Mouse (Mus musculus): ENCODE results near the gene AI837181. TPM values are rescaled to one million over a fixed set of nuclear protein-coding genes. Genes with fewer than 3 reads are reported as not detected.

AI837181 gene
- polyA plus RNA-seq, 1 experiment from 2014 or later, result 50.8 TPM

DNA sequence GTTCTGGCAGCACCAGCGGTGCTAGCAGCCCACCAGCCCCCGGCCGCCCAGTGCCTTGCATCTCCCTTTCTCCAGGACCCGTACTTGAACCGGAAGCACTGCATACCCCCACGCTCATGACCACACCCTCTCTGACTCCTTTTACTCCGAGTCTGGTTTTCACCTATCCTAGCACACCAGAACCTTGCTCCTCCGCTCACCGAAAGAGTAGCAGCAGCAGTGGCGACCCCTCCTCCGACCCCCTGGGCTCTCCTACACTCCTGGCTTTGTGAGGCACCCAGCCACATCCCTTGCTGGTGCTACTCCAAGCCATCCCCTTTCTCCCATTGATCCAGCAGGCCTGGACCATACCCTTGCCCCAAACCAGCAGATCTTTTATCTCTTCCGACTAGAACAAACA lies 30.1 kb downstream of the AI837181 start:
- Histone ChIP-seq H3K27me3 (peaks cover 38% of the 10 kb centered on the region), H3K4me3 (replicated peaks) (no peak overlapping the region), H3K4me1 (peaks cover 34% of the 10 kb centered on the region), H3K36me3 (replicated peaks) (peaks cover 11% of the 10 kb centered on the region; the same call in 1 of the 2 replicates), H3K9ac (no peak overlapping the region), H3K9me3 (no peaks in the 10 kb centered on the region), H3K4me2 (peak overlapping the region; percentile 100; the same call in 1 of the 2 replicates), H3K27ac (no peak overlapping the region)
- WGBS, result 86% methylated on average over 12 of the region's 12 CpGs
- no peak for ATAC-seq (ENCODE audit: low FRiP score)

DNA sequence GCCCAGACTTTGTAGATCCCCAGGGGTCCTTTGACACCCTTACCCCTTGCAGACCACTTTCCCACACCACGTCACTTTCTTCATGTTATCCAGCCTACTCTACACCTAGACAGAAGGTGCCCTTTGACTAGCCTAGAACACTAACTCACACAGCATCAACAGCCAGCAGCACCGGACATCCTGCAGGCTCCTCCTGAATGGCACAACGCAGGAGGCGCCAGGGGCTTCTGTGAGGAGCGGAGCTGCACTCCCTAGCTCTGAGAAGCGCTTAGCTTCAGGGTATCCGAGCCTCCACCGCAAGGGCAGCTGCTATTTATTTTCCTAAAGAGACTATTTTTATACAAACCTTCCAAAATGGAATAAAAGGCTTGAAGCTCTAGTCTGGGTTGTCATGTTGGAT lies 30.6 kb downstream of the AI837181 start:
- ATAC-seq (ENCODE audit: low FRiP score), result no peak
- H3K9ac ChIP-seq, result no peak overlapping the region; the same call in 1 of the 2 replicates
- H3K36me3 ChIP-seq (replicated peaks), result peaks cover 11% of the 10 kb centered on the region; the same call in 1 of the 2 replicates
- WGBS, result 66% methylated on average over 8 of the region's 8 CpGs
- peak overlapping the region; percentile 100 for H3K4me2 ChIP-seq
- peak overlapping the region; percentile 77 for H3K4me3 ChIP-seq (replicated peaks)
- peaks cover 32% of the 10 kb centered on the region for H3K27me3 ChIP-seq
- H3K9me3 ChIP-seq, result no peaks in the 10 kb centered on the region
- no peak overlapping the region for H3K27ac ChIP-seq
- H3K4me1 ChIP-seq, result peaks cover 34% of the 10 kb centered on the region

DNA sequence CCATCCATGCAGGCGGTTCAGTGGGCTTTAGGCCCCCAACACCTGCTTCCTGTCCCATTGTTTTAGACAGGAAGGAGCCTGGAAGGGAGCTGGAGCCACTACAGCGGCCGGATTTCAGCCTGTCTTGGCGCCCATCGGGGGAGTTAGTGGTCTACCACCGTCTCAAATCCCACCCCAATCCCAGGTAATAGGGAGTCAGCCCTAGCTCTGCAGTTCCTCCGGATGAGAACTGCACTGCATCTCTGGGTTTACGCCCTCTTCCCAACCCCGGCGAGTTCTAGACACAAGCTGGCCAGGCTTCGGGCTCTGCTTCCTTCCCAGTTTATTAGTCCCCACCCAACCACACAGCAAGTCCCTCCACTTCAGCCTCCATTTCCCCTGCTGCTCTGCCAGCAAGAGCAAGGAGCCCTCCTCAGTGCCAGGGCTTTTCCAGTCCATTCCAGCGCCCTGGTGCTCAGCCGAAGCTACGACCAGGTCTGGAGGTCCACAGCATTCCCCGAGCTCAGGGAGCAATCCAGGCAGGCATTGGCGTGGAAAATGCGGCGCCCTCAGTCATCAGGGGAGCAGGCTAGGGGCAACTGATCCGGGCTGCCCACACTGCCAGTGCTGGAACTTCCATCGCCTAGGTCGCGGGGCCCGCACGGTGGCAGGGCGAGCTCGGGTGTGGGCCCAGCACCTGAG lies 31.4 kb downstream of the AI837181 start:
- peaks cover 41% of the 10 kb centered on the region for H3K4me1 ChIP-seq
- peaks cover 11% of the 10 kb centered on the region; the same call in 1 of the 2 replicates for H3K36me3 ChIP-seq (replicated peaks)
- H3K27ac ChIP-seq, result peak overlapping the region; percentile 94
- peak overlapping the region; percentile 77 for H3K4me3 ChIP-seq (replicated peaks)
- H3K4me2 ChIP-seq, result peak overlapping the region; percentile 100
- H3K9me3 ChIP-seq, result no peaks in the 10 kb centered on the region
- H3K9ac ChIP-seq, result peak overlapping the region; percentile 86
- peaks cover 24% of the 10 kb centered on the region for H3K27me3 ChIP-seq
- 5% methylated on average over 26 of the region's 26 CpGs for WGBS
- peak; percentile 43; the same call in 1 of the 2 replicates for ATAC-seq (ENCODE audit: low FRiP score)

DNA sequence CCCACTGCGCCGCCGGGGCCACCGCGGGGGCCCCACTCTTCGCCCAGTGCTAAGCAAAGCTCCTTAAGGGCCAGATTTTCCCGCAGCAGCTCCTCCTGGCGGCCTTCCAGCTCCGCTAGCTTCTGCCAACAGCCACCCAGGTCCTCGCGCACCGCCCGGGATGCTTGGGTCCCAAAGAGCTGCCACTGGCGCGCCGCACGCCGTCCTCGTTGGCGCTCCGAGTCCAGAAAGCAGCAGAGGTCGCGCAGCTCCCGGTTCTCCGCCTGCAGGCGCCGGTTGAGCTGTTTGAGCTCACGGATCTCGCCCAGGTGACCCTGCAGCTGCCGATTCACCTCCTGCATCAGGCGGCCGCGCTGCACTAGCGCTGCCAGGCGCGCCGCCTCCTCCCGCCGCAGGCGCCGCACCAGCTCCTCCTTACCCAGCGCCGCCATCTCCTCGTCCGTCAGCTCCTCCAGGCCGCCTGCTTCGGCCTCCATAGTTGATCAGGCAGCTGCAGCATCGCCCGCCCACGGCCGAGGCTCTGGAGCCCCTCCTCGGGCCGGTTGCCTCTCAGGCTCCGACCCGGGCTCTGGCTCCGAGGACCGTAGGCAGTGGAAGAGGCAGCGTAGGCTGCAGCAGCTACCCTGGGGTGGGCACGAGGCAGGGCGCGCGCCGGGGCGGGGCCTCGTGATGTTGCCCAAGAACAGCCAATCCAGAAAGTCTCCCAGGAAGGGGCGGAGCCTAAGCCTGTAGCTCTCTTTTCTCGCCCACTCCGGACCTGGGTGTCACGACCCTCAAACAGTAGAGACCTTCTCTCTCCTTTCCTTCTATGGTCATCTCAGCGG lies 32.2 kb downstream of the AI837181 start:
- H3K4me2 ChIP-seq, result peak overlapping the region; percentile 100
- no peaks in the 10 kb centered on the region for H3K9me3 ChIP-seq
- peak overlapping the region; percentile 94 for H3K27ac ChIP-seq
- H3K36me3 ChIP-seq (replicated peaks), result peaks cover 14% of the 10 kb centered on the region
- H3K9ac ChIP-seq, result peak overlapping the region; percentile 86
- under 1% methylated on average over 70 of the region's 70 CpGs for WGBS
- H3K27me3 ChIP-seq, result peaks cover 18% of the 10 kb centered on the region
- H3K4me1 ChIP-seq, result peaks cover 48% of the 10 kb centered on the region
- peak; percentile 94 for ATAC-seq (ENCODE audit: low FRiP score)
- H3K4me3 ChIP-seq (replicated peaks), result peak overlapping the region; percentile 77

DNA sequence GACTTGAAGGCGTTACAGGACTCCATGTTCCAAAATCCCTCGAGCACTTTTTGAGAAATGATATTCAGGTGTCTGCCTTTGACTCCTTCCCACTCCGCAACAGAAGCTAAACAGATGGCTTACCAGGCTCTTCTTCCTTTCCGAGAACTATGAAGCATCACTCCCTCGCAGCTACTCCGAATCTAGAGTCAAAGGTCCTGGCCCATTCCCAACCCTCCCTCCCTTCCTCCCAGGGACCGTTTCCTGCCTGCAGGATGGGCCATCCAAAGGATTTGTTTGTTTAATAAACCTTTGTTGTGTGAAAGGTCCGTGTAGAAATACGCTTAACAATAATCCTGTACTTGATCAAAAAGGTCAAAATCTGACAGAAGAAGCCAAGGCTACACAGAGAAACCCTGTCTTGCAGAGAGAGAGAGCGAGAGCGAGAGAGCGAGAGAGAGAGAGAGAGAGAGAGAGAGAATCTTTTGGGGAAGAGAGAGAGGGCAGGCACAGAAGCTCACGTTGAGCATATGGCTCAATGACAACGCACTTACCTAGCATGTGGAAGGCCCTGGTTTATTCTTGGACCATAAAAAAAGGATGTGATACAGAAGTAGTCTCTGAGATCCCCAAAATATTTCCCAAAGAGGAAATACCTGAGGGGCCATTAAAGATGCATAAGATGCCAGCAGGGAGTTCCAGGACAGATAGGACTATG lies 33.0 kb downstream of the AI837181 start, which contains the start of gene Ccdc85b:
Ccdc85b (minus strand) TSS at position 149 of the 697 bp plus-strand sequence.
- no peaks in the 10 kb centered on the region for H3K9me3 ChIP-seq
- peak within 1 kb of the TSS; percentile 100 for H3K4me2 ChIP-seq
- H3K4me1 ChIP-seq, result peaks cover 48% of the 10 kb centered on the region
- H3K27ac ChIP-seq, result peak within 1 kb of the TSS; percentile 94
- H3K4me3 ChIP-seq (replicated peaks), result peak within 1 kb of the TSS; percentile 77
- H3K9ac ChIP-seq, result peak within 1 kb of the TSS; percentile 86
- 16% methylated on average over 14 of the region's 14 CpGs for WGBS
- no peak for ATAC-seq (ENCODE audit: low FRiP score)
- H3K27me3 ChIP-seq, result peaks cover 18% of the 10 kb centered on the region
- H3K36me3 ChIP-seq (replicated peaks), result peaks cover 21% of the 10 kb centered on the region

DNA sequence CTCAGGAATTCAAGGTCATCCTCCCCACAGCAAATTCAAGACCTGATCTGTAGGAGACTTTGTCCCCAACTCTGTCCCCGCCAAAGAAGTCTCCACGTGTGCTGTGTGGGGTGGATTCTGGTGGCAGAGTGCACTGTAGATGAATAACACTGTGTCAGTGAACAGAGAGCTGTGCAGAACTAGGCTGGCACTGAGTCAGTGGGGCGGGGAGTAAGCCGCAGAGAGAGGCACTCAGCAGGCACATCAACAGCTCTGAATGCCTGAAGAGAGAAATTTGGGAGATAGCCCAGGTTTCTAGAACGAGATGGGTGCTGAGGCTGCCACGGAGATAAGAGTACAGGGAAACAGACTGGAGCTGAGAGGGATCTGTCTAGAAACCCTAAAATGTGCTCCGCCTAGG lies 34.1 kb downstream of the AI837181 start:
- Histone ChIP-seq H3K4me1 (peaks cover 54% of the 10 kb centered on the region), H3K4me2 (no peak overlapping the region), H3K9ac (no peak overlapping the region), H3K4me3 (replicated peaks) (no peak overlapping the region), H3K27me3 (peaks cover 18% of the 10 kb centered on the region), H3K36me3 (replicated peaks) (peaks cover 24% of the 10 kb centered on the region), H3K27ac (no peak overlapping the region), H3K9me3 (no peaks in the 10 kb centered on the region)
- no peak for ATAC-seq (ENCODE audit: low FRiP score)
- 67% methylated on average over 7 of the region's 7 CpGs for WGBS

DNA sequence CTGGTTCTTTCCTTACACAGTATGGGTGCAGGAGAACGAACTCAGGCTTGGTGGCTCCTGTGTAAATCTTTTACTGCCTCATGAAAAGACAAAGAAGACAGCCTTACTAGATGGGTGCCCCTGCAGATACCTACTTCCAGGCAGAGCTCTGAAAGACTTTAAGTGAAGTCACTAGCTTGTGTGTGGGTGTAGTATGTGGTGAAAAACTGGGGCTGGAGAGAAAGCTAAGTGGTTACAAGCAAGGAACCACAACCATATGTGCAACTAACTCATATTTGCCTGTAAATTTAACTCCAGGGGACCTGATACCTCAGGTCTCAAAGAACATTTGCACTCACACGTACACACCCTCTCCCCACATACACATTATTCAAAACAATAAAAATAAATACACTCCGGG lies 35.0 kb downstream of the AI837181 start:
- no peak overlapping the region for H3K27ac ChIP-seq
- no peak for ATAC-seq (ENCODE audit: low FRiP score)
- peaks cover 61% of the 10 kb centered on the region for H3K4me1 ChIP-seq
- peak overlapping the region; percentile 79 for H3K9ac ChIP-seq
- H3K4me2 ChIP-seq, result peak overlapping the region; percentile 90
- H3K4me3 ChIP-seq (replicated peaks), result peak overlapping the region; percentile 75
- peaks cover 20% of the 10 kb centered on the region for H3K36me3 ChIP-seq (replicated peaks)
- WGBS, result 32% methylated on average over 3 of the region's 3 CpGs
- peaks cover 18% of the 10 kb centered on the region for H3K27me3 ChIP-seq
- no peaks in the 10 kb centered on the region for H3K9me3 ChIP-seq

DNA sequence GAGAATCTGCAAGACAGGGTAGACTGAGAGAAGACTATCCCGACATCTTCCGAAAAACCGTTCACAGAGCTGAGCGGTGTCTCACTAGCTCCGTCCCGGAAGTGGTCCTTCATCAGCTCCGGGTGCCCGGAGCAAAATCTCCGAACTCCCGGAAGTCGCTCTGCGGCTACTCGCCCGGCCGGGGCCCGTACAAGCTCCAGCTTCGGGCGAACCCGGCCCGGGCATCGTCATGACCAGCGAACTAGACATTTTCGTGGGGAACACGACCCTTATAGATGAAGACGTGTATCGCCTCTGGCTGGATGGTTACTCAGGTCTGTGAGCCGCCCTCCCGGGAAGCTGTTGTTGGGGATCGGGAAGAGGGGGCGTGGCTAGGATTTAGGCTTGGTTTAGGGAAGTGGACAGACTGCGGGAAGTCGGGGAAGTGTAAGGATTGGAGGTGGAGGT lies 35.5 kb downstream of the AI837181 start, which contains the start of gene Fibp:
Fibp (plus strand) TSS at position 151 of the 447 bp plus-strand sequence.
- peak within 1 kb of the TSS; percentile 71 for H3K27ac ChIP-seq
- H3K4me2 ChIP-seq, result peak within 1 kb of the TSS; percentile 90
- H3K27me3 ChIP-seq, result peaks cover 15% of the 10 kb centered on the region
- under 1% methylated on average over 32 of the region's 32 CpGs for WGBS
- H3K9ac ChIP-seq, result peak within 1 kb of the TSS; percentile 79
- H3K9me3 ChIP-seq, result no peaks in the 10 kb centered on the region
- peak within 1 kb of the TSS; percentile 75 for H3K4me3 ChIP-seq (replicated peaks)
- ATAC-seq (ENCODE audit: low FRiP score), result peak; percentile 60
- peaks cover 25% of the 10 kb centered on the region for H3K36me3 ChIP-seq (replicated peaks)
- peaks cover 55% of the 10 kb centered on the region for H3K4me1 ChIP-seq

DNA sequence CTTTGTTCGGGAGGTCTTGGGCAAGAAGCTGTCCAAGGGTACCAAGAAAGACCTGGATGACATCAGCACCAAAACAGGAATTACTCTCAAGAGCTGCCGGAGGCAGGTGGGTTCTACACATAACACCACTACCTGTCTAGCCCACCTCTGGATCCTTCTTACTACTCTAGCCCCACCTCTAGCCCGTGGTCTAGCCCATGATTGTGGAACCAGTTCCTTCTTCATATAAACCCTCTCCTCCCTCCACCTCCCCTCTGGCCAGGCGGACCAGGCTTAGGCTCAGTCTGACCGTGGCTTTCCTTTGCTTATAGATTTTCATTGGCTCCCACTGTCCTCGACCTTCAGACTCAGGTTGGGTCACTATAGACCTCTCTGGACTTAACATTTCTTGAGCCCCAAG lies 36.5 kb downstream of the AI837181 start:
- Histone ChIP-seq H3K4me2 (peak overlapping the region; percentile 90), H3K4me1 (peaks cover 46% of the 10 kb centered on the region), H3K9me3 (no peaks in the 10 kb centered on the region), H3K4me3 (replicated peaks) (peak overlapping the region; percentile 75), H3K36me3 (replicated peaks) (peaks cover 35% of the 10 kb centered on the region), H3K27ac (no peak overlapping the region), H3K9ac (0 out of 2 replicates have a peak overlapping the region, but pooled peaks have one; percentile 79), H3K27me3 (peaks cover 14% of the 10 kb centered on the region)
- WGBS, result 89% methylated on average over 6 of the region's 6 CpGs
- ATAC-seq (ENCODE audit: low FRiP score), result no peak

DNA sequence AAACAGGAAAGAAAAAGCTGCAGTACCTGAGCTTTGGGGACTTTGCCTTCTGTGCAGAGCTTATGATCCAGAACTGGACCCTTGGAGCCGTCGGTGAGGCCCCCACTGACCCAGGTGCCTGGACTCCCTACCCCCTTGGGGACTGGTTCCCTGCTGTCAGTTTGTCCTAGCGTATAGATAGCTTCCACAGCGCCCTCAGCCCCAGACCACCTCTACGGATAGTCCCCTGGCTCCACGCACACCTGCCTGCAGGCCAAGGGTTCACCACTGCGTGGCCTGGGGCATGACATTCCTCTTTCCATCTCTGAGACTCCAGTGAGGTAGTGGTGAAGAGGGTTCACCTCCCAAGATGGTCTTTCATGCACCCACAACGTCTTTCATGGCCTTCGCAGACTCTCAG lies 38.3 kb downstream of the AI837181 start:
- Histone ChIP-seq H3K4me1 (peaks cover 33% of the 10 kb centered on the region), H3K27me3 (peaks cover 12% of the 10 kb centered on the region), H3K9ac (no peak overlapping the region), H3K4me3 (replicated peaks) (no peak overlapping the region), H3K27ac (no peak overlapping the region), H3K9me3 (no peaks in the 10 kb centered on the region), H3K36me3 (replicated peaks) (peaks cover 52% of the 10 kb centered on the region), H3K4me2 (no peak overlapping the region)
- WGBS, result 91% methylated on average over 9 of the region's 9 CpGs
- no peak for ATAC-seq (ENCODE audit: low FRiP score)

DNA sequence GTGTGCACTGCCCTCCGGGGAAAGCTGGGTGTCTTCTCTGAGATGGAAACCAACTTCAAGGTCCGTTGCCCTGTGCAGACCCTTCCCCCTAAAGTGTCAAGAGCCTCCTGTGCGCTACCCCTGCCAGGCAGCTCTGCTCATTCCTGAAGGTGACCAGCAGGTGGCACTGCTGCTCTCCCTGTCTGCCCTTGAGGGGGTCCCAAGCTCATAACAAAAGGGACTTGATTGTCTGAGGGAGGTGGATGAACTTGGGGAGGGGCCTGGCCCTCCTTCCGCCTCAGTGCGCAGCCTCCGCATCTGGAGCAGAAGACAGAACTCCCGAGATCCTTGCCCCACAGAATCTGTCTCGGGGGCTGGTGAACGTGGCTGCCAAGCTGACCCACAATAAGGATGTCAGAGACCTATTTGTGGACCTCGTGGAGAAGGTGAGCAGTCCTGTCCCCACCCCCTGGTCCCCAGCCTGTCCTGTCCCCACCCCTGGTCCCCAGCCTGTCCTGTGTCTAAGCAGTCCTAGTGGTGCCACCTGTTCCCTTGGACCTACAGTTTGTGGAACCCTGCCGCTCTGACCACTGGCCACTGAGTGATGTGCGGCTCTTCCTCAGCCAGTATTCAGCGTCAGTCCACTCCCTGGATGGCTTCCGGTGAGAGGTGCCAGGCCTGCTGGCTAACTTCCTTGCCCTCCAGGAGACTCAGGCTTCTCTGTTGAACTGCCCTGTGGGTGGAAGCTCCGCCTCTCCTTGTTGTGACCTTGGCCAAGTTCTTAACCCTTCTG lies 39.0 kb downstream of the AI837181 start:
- Histone ChIP-seq H3K36me3 (replicated peaks) (peaks cover 52% of the 10 kb centered on the region), H3K4me3 (replicated peaks) (peak overlapping the region; percentile 28)
- ATAC-seq (ENCODE audit: low FRiP score), result peak; percentile 59

More for the DNA sequence above, 39.0 kb downstream of the AI837181 start:
- 44% methylated on average over 15 of the region's 15 CpGs for WGBS
- peak overlapping the region; percentile 36 for H3K9ac ChIP-seq
- H3K4me2 ChIP-seq, result peak overlapping the region; percentile 40
- H3K4me1 ChIP-seq, result peaks cover 33% of the 10 kb centered on the region
- peaks cover 5% of the 10 kb centered on the region for H3K27me3 ChIP-seq
- peak overlapping the region; percentile 5 for H3K27ac ChIP-seq
- no peaks in the 10 kb centered on the region for H3K9me3 ChIP-seq

Measured in forebrain, embryonic 12.5 days (tissue).